ENCODE assay signal across 11 mouse cellular contexts in genomic region chr6:94390403-94390802, GRCm38 (mm10).
DNase-seq lines count a peak whose midpoint lies in the region; ATAC-seq and TF ChIP-seq lines count a peak whose summit lies in the region.
"Had no signal": no experiment of that assay in that cellular context is flagged by ENCODE, and none has a peak within 500 bp of the region (broad histone marks: within the 10 kb centered on the region; RNA-seq: fewer than 3 reads in every experiment).

No protein-coding gene starts in this region.

- peak; percentile 80 for ATAC-seq in kidney, embryonic 16.5 days (ENCODE audit: low FRiP score, low TSS enrichment)
- no peak for ATAC-seq in forebrain, embryonic 11.5 days (replicated peaks; ENCODE audit: low FRiP score)

- WGBS in kidney, embryonic 16.5 days = 67% methylated on average over 2 of the region's 2 CpGs
- WGBS in lung, adult 2 months = 66% methylated on average over 2 of the region's 2 CpGs
- 78% methylated on average over 2 of the region's 2 CpGs for WGBS in thymus, adult 2 months
- 79% methylated on average over 2 of the region's 2 CpGs for WGBS in forebrain, embryonic 11.5 days

- no peak for TF ChIP-seq POLR2A in lung, adult 2 months (IDR thresholded peaks at IDR 0.05; ENCODE audit: borderline replicate concordance, extremely low read depth, low read depth, low read length)
- TF ChIP-seq POLR2A in thymus, adult 2 months (IDR thresholded peaks at IDR 0.05; ENCODE audit: control insufficient read depth, extremely low read depth, insufficient read depth, low read length, poor library complexity) = no peak

- H3K27me3 ChIP-seq in kidney, embryonic 16.5 days (ENCODE audit: insufficient read depth, low read length) = no peaks in the 10 kb centered on the region
- no peaks in the 10 kb centered on the region for H3K27me3 ChIP-seq in thymus, adult 2 months (ENCODE audit: control insufficient read depth, insufficient read depth, low read length)
- H3K27me3 ChIP-seq in forebrain, embryonic 11.5 days (ENCODE audit: control insufficient read depth, insufficient read depth, low read length) = no peaks in the 10 kb centered on the region
- H3K27me3 ChIP-seq: megakaryocyte, embryonic 14.5 days had no signal

- peak; percentile 26 for DNase-seq in ovary, adult 18-20 months (ENCODE audit: low spot score)
- no peak for DNase-seq in ovary, postnatal 36 days (ENCODE audit: low spot score)
- peak; percentile 40 for DNase-seq in lung, adult 2 months
- DNase-seq in thymus, adult 2 months = no peak
- DNase-seq in forebrain, embryonic 11.5 days (ENCODE audit: low spot score) = no peak
- no peak for DNase-seq in left cerebral cortex, adult 9 months (ENCODE audit: low spot score in 2 of 2)
- no peak for DNase-seq in layer of hippocampus, postnatal 14 days (ENCODE audit: low spot score in 2 of 2)
- DNase-seq: cerebellum, adult 9-10 months; gastrocnemius, postnatal 14 days had no signal

- no peak overlapping the region for H3K4me3 ChIP-seq in kidney, embryonic 16.5 days (ENCODE audit: low read length)
- no peak overlapping the region for H3K4me3 ChIP-seq in lung, adult 2 months (replicated peaks; ENCODE audit: extremely low read depth, low read depth, low read length)
- no peak overlapping the region for H3K4me3 ChIP-seq in thymus, adult 2 months (ENCODE audit: control insufficient read depth, insufficient read depth, low read length)
- no peak overlapping the region for H3K4me3 ChIP-seq in forebrain, embryonic 11.5 days (ENCODE audit: low read depth, low read length)
- H3K4me3 ChIP-seq: megakaryocyte, embryonic 14.5 days had no signal

- H3K27ac ChIP-seq in kidney, embryonic 16.5 days (ENCODE audit: low read length) = peak overlapping the region; percentile 72
- no peak overlapping the region for H3K27ac ChIP-seq in thymus, adult 2 months (ENCODE audit: control insufficient read depth, insufficient read depth, low read length)
- H3K27ac ChIP-seq in forebrain, embryonic 11.5 days (ENCODE audit: low read depth, low read length) = no peak overlapping the region

- H3K36me3 ChIP-seq in kidney, embryonic 16.5 days (ENCODE audit: insufficient read depth, low read length) = no peaks in the 10 kb centered on the region
- no peaks in the 10 kb centered on the region for H3K36me3 ChIP-seq in thymus, adult 2 months (ENCODE audit: control insufficient read depth, insufficient read depth, low read length)
- no peaks in the 10 kb centered on the region for H3K36me3 ChIP-seq in forebrain, embryonic 11.5 days (ENCODE audit: control insufficient read depth, insufficient read depth, low read length)

- no peak overlapping the region for H3K4me2 ChIP-seq in kidney, embryonic 16.5 days (replicated peaks; ENCODE audit: low read depth, low read length)
- H3K4me2 ChIP-seq in forebrain, embryonic 11.5 days (ENCODE audit: low read depth, low read length, severe bottlenecking) = no peak overlapping the region

- H3K9me3 ChIP-seq in kidney, embryonic 16.5 days (ENCODE audit: low read length) = no peaks in the 10 kb centered on the region
- no peaks in the 10 kb centered on the region for H3K9me3 ChIP-seq in forebrain, embryonic 11.5 days (ENCODE audit: control insufficient read depth, low read length)

- peaks cover 12% of the 10 kb centered on the region; the same call in 1 of the 2 replicates for H3K4me1 ChIP-seq in kidney, embryonic 16.5 days (ENCODE audit: insufficient read depth, low read length)
- H3K4me1 ChIP-seq in lung, adult 2 months (ENCODE audit: control insufficient read depth, insufficient read depth, low read length) = peaks cover 3% of the 10 kb centered on the region; the same call in 1 of the 2 replicates
- no peaks in the 10 kb centered on the region for H3K4me1 ChIP-seq in thymus, adult 2 months (replicated peaks; ENCODE audit: control insufficient read depth, insufficient read depth, low read length)
- 0 out of 2 replicates have a peak, but pooled peaks cover 2% of the 10 kb centered on the region for H3K4me1 ChIP-seq in forebrain, embryonic 11.5 days (replicated peaks; ENCODE audit: control insufficient read depth, insufficient read depth, low read length)
- H3K4me1 ChIP-seq: megakaryocyte, embryonic 14.5 days had no signal

- no peak overlapping the region for H3K9ac ChIP-seq in kidney, embryonic 16.5 days (replicated peaks; ENCODE audit: low read length)
- H3K9ac ChIP-seq in forebrain, embryonic 11.5 days (ENCODE audit: low read length) = no peak overlapping the region

- TF ChIP-seq CTCF in lung, adult 2 months (IDR thresholded peaks at IDR 0.05; ENCODE audit: insufficient read depth, low read length) = no peak
- no peak for TF ChIP-seq CTCF in thymus, adult 2 months (IDR thresholded peaks at IDR 0.05; ENCODE audit: borderline replicate concordance, control insufficient read depth, extremely low read depth, insufficient read depth, low read length, poor library complexity)

Comparison
In these comparisons a context has a peak if more than half of its experiments do, and no peak if none do; other contexts are left out.
1. DNase-seq: peak in ovary, adult 18-20 months (single experiment) and lung, adult 2 months (single experiment); none in ovary, postnatal 36 days (single experiment), thymus, adult 2 months (single experiment), forebrain, embryonic 11.5 days (single experiment), left cerebral cortex, adult 9 months (0 of 2) and layer of hippocampus, postnatal 14 days (0 of 2).